Mouse (Mus musculus) CH12.LX (cell line): ENCODE data around the gene Olfr1387.

Experiments used
- BHLHE40 ChIP-seq: IDR thresholded peaks from 2 replicates; pipeline ENCODE4 v1.6.1; 2011; ENCODE audit warnings: mild to moderate bottlenecking, low read depth, low read length, improper control_type of control experiment
- ETS1 ChIP-seq: conservative IDR thresholded peaks from 2 replicates; pipeline ENCODE4 v1.6.1; 2012; ENCODE audit warnings: low read depth, mild to moderate bottlenecking, inconsistent platforms, low read length, improper control_type of control experiment, moderate library complexity
- TCF12 ChIP-seq: IDR thresholded peaks from 2 replicates; pipeline ENCODE4 v1.6.1; 2014; ENCODE audit warnings: low read depth, mild to moderate bottlenecking, inconsistent platforms, low read length, improper control_type of control experiment

- TF ChIP-seq TCF12 (no peak), BHLHE40 (no peak), ETS1 (no peak)
These were observed at the start of gene Olfr1387 for GRCm38 (mm10) chr11:49455043-49455442.
